19 mouse cellular contexts compared by ENCODE assay signal in the genomic region with DNA sequence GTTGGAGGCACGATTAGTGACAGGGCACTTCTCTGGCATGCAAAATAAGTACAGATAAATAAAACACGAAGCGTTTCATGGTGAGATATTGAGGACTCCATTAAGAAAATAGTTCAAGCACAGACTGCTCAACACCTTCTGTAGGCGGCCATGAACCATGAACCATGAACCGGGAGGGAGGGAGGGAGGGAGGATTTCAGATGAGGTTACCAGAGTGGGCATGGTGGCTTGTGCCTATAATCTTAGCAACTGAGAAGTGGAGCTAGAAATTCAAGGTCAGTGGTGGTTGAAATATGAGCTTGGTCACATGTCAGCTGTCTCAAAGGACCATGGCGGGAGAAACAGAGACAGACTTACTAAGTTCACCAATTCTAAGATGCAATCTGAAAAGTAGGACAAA. TPM values are rescaled to one million over a fixed set of nuclear protein-coding genes. Genes with fewer than 3 reads are reported as not detected.
"Had no signal": no experiment of that assay in that cellular context is flagged by ENCODE, and none has a peak within 500 bp of the region (broad histone marks: within the 10 kb centered on the region; RNA-seq: fewer than 3 reads in every experiment).

No protein-coding gene starts in this region.

- H3K4me3 ChIP-seq: lung, embryonic 15.5 days; megakaryocyte, embryonic 14.5 days; midbrain, embryonic 13.5 days; midbrain, embryonic 15.5 days; neural tube, embryonic 12.5 days; stomach, embryonic 15.5 days had no signal

- H3K4me1 ChIP-seq: lung, embryonic 15.5 days; megakaryocyte, embryonic 14.5 days; midbrain, embryonic 13.5 days; midbrain, embryonic 15.5 days; neural tube, embryonic 12.5 days; stomach, embryonic 15.5 days had no signal

- H3K4me2 ChIP-seq: lung, embryonic 15.5 days; midbrain, embryonic 11.5 days; midbrain, embryonic 13.5 days; midbrain, embryonic 15.5 days; neural tube, embryonic 12.5 days; stomach, embryonic 15.5 days had no signal

- H3K27me3 ChIP-seq: lung, embryonic 15.5 days; megakaryocyte, embryonic 14.5 days; midbrain, embryonic 13.5 days; midbrain, embryonic 15.5 days; neural tube, embryonic 12.5 days; stomach, embryonic 15.5 days had no signal

- DNase-seq: lung, adult 2 months; lung, postnatal 14 days; lung, postnatal 36 days; right cerebral cortex, postnatal 14 days; thymus, adult 2 months; thymus, postnatal 25 days; thymus, postnatal 4 days had no signal

- H3K27ac ChIP-seq: lung, embryonic 15.5 days; macrophage; midbrain, embryonic 13.5 days; midbrain, embryonic 15.5 days; neural tube, embryonic 12.5 days; stomach, embryonic 15.5 days; stomach, postnatal 0 days had no signal

- H3K36me3 ChIP-seq: lung, embryonic 15.5 days; midbrain, embryonic 13.5 days; midbrain, embryonic 15.5 days; neural tube, embryonic 12.5 days; stomach, embryonic 15.5 days had no signal

- H3K9me3 ChIP-seq: lung, embryonic 15.5 days; megakaryocyte, embryonic 14.5 days; midbrain, embryonic 13.5 days; midbrain, embryonic 15.5 days; neural tube, embryonic 12.5 days; stomach, embryonic 15.5 days had no signal

- H3K9ac ChIP-seq: lung, embryonic 15.5 days; midbrain, embryonic 13.5 days; midbrain, embryonic 15.5 days; neural tube, embryonic 12.5 days; stomach, embryonic 15.5 days had no signal

- ATAC-seq: lung, postnatal 0 days; midbrain, embryonic 13.5 days; midbrain, embryonic 15.5 days had no signal

RNA-seq across cellular contexts. Expression of gene Sptssb, which starts 20.3 kb away (rescaled TPM):
- polyA plus RNA-seq: macrophage; spleen, adult 2 months; testis, adult 2 months had no signal
